Mouse (Mus musculus): ENCODE measurements around the gene Usp17lc.
"Not testable (repeated sequence)": the region's sequence is repeated elsewhere in the genome, so short reads cannot be mapped to it uniquely, and the experiment has no call there.

Gene Usp17lc

GRCm38 (mm10) chr7:103414772-103415171 is at the start of gene Usp17lc:
TSS of gene Usp17lc (plus strand) at chr7:103415072.
- not testable (repeated sequence) for DNase-seq (ENCODE audit: low spot score in 2 of 2)

GRCm38 (mm10) chr7:103386077-103386476 is 28.8 kb upstream of the Usp17lc start, which contains the start of gene Olfr603:
TSS of gene Olfr603 (minus strand) at chr7:103386177.
- DNase-seq (ENCODE audit: low spot score in 2 of 2), result no peak

- DNase-seq (ENCODE audit: low spot score in 2 of 2), result no peak
Measured at GRCm38 (mm10) chr7:103397758-103398157, 17.1 kb upstream of the Usp17lc start.

GRCm38 (mm10) chr7:103398981-103399380 is 15.9 kb upstream of the Usp17lc start:
- no peak for DNase-seq (ENCODE audit: low spot score in 2 of 2)

GRCm38 (mm10) chr7:103406521-103407055 is 8.3 kb upstream of the Usp17lc start:
- not testable (repeated sequence) for DNase-seq (ENCODE audit: low spot score in 2 of 2)

- DNase-seq (ENCODE audit: low spot score in 2 of 2), result no peak
Measured at GRCm38 (mm10) chr7:103445339-103445738, 30.5 kb downstream of the Usp17lc start, which contains the start of gene Olfr605. TSS of gene Olfr605 (minus strand) at chr7:103445439.

- no peak for DNase-seq (ENCODE audit: low spot score in 2 of 2)
Measured at GRCm38 (mm10) chr7:103448746-103449145, 33.9 kb downstream of the Usp17lc start, which contains the start of gene Olfr606. TSS of gene Olfr606 (plus strand) at chr7:103449046.

GRCm38 (mm10) chr7:103460590-103460989 is 45.7 kb downstream of the Usp17lc start:
- no peak for DNase-seq (ENCODE audit: low spot score in 2 of 2)
